Mouse (Mus musculus) myocyte (in vitro differentiated cells): ENCODE data around the gene Cabp7. TPM values are rescaled to one million over a fixed set of nuclear protein-coding genes. Genes with fewer than 3 reads are reported as not detected.

Source experiments
- H3K27me3 ChIP-seq: one replicate; pipeline ENCODE4 v1.6.1; 2011; ENCODE audit not compliant: control insufficient read depth, insufficient read depth, insufficient read length
- H3K36me3 ChIP-seq: one replicate; pipeline ENCODE4 v1.6.1; 2011; ENCODE audit not compliant: control insufficient read depth, insufficient read depth
- H3K4me2 ChIP-seq: one replicate; pipeline ENCODE4 v1.6.1; 2011; ENCODE audit warnings: low read depth, control low read depth
- H3K4me3 ChIP-seq: one replicate; pipeline ENCODE4 v1.5.1; 2011; ENCODE audit warnings: mild to moderate bottlenecking, control low read depth, moderate library complexity
- H3K79me2 ChIP-seq: one replicate; pipeline ENCODE4 v1.6.1; 2011; ENCODE audit not compliant: control insufficient read depth, insufficient read depth
- H3ac ChIP-seq: one replicate; pipeline ENCODE4 v1.6.1; 2011; ENCODE audit not compliant: control insufficient read depth, insufficient read length
- CEBPB ChIP-seq: IDR thresholded peaks from 2 replicates; pipeline ENCODE4 v1.6.1; 2011; ENCODE audit warnings: mild to moderate bottlenecking, moderate library complexity; ENCODE audit not compliant: poor library complexity, insufficient read depth, severe bottlenecking
- E2F4 ChIP-seq: IDR thresholded peaks from one replicate; pipeline ENCODE4 v1.6.1; 2011; ENCODE audit warnings: mild to moderate bottlenecking, control low read depth, moderate library complexity; ENCODE audit not compliant: insufficient read depth
- MAX ChIP-seq: IDR thresholded peaks from one replicate; pipeline ENCODE4 v1.6.1; 2011; ENCODE audit warnings: low read depth, mild to moderate bottlenecking, control low read depth
- MYOD1 ChIP-seq, 3 experiments: IDR thresholded peaks; one replicate each; pipeline ENCODE4 v1.6.1; 2011; ENCODE audit warnings: control low read depth in 2 of 3, low read depth in 2 of 3, mild to moderate bottlenecking in 2 of 3, moderate library complexity in 1 of 3; ENCODE audit not compliant: insufficient read length in 2 of 3, control insufficient read depth in 1 of 3
- MYOG ChIP-seq, 3 experiments: IDR thresholded peaks; one replicate each; pipeline ENCODE4 v1.6.1; 2011; ENCODE audit warnings: control low read depth in 2 of 3, low read depth in 2 of 3, mild to moderate bottlenecking in 2 of 3; ENCODE audit not compliant: insufficient read length in 2 of 3, control insufficient read depth in 1 of 3, insufficient read depth in 1 of 3
- POLR2A ChIP-seq: IDR thresholded peaks from one replicate; pipeline ENCODE4 v1.6.1; 2011; ENCODE audit warnings: low read depth, mild to moderate bottlenecking, control low read depth, moderate library complexity; ENCODE audit not compliant: insufficient read length
- POLR2AphosphoS2 ChIP-seq: IDR thresholded peaks from one replicate; pipeline ENCODE4 v1.6.1; 2011; ENCODE audit warnings: low read depth, control low read depth; ENCODE audit not compliant: insufficient read length
- REST ChIP-seq: IDR thresholded peaks from one replicate; pipeline ENCODE4 v1.6.1; 2011; ENCODE audit warnings: mild to moderate bottlenecking, control low read depth, moderate library complexity; ENCODE audit not compliant: insufficient read depth, insufficient read length
- SRF ChIP-seq: IDR thresholded peaks from one replicate; pipeline ENCODE4 v1.6.1; 2011; ENCODE audit warnings: low read depth; ENCODE audit not compliant: control insufficient read depth, insufficient read length
- TCF12 ChIP-seq: IDR thresholded peaks from one replicate; pipeline ENCODE4 v1.6.1; 2011; ENCODE audit warnings: mild to moderate bottlenecking, control low read depth; ENCODE audit not compliant: poor library complexity, insufficient read depth, severe bottlenecking
- TCF3 ChIP-seq: IDR thresholded peaks from one replicate; pipeline ENCODE4 v1.6.1; 2011; ENCODE audit warnings: low read depth, control low read depth; ENCODE audit not compliant: insufficient read length
- USF1 ChIP-seq: IDR thresholded peaks from one replicate; pipeline ENCODE4 v1.6.1; 2011; ENCODE audit warnings: low read depth, mild to moderate bottlenecking, control low read depth, moderate library complexity
- polyA plus RNA-seq: library from polyadenylated mRNA; unstranded; fragments of >200 nt; fragmentation: generic; extraction: Trizol; gene quantifications from one replicate; pipeline ENCODE4 v1.2.1, GENCODE M21; 2012; ENCODE audit warnings: missing spikeins

Cabp7 gene
- polyA plus RNA-seq, 1 experiment: 0.08 TPM

GRCm38 (mm10) chr11:4720900-4721580 is 25.5 kb downstream of the Cabp7 start:
- no peak overlapping the region for H3K4me3 ChIP-seq
- no peaks in the 10 kb centered on the region for H3K79me2 ChIP-seq
- no peaks in the 10 kb centered on the region for H3K27me3 ChIP-seq
- H3K36me3 ChIP-seq: no peaks in the 10 kb centered on the region
- no peak overlapping the region for H3ac ChIP-seq
- no peak for TF ChIP-seq MYOD1 (IDR thresholded peaks at IDR 0.05; ENCODE audit: control insufficient read depth in 1 of 3, insufficient read length in 2 of 3, low read depth in 2 of 3)
- no peak for TF ChIP-seq TCF3
- no peak overlapping the region for H3K4me2 ChIP-seq

DNA sequence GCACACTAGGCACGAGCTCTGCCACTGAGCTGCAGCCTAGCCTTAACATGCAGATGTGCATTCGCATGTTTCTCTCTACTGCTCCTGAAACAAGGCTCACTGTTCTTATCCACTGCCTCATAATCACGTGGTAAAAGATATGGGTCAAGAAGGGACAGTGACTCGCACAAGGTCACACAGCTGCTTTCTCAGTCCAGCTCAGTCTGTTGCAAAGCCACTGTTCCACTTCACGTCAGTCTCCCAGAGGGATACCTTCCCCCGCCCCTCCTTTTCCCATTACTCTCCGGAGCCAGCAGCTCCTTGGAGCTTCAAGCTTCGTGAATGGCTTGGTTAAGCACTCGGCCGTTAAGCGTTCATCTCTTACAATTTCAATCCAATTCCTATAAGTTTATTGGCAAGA is 26.2 kb downstream of the Cabp7 start:
- no peak overlapping the region for H3K4me2 ChIP-seq
- H3K79me2 ChIP-seq: no peaks in the 10 kb centered on the region
- H3K36me3 ChIP-seq: no peaks in the 10 kb centered on the region
- H3K27me3 ChIP-seq: no peaks in the 10 kb centered on the region
- H3K4me3 ChIP-seq: no peak overlapping the region
- TF ChIP-seq REST (no peak), MYOD1 (IDR thresholded peaks at IDR 0.05; ENCODE audit: control insufficient read depth in 1 of 3, insufficient read length in 2 of 3, low read depth in 2 of 3) (peak in 1 of 3 experiments; percentile 20)
- H3ac ChIP-seq: no peak overlapping the region

- Histone ChIP-seq H3K79me2 (no peaks in the 10 kb centered on the region), H3K27me3 (no peaks in the 10 kb centered on the region), H3K4me2 (no peak overlapping the region), H3K4me3 (no peak overlapping the region), H3K36me3 (no peaks in the 10 kb centered on the region), H3ac (no peak overlapping the region)
- TF ChIP-seq SRF (no peak), MYOD1 (IDR thresholded peaks at IDR 0.05; ENCODE audit: control insufficient read depth in 1 of 3, insufficient read length in 2 of 3, low read depth in 2 of 3) (peak in 1 of 3 experiments; percentile 17), CEBPB (no peak), E2F4 (no peak), POLR2A (no peak)
These were observed 26.6 kb downstream of the Cabp7 start for GRCm38 (mm10) chr11:4719961-4720360.

- Histone ChIP-seq H3K4me2 (no peak overlapping the region), H3K27me3 (no peaks in the 10 kb centered on the region), H3K4me3 (no peak overlapping the region), H3K79me2 (no peaks in the 10 kb centered on the region), H3ac (no peak overlapping the region), H3K36me3 (no peaks in the 10 kb centered on the region)
- TF ChIP-seq USF1: no peak
- peak; percentile 38 to 78 (median 77) for TF ChIP-seq MYOG (IDR thresholded peaks at IDR 0.05; ENCODE audit: control insufficient read depth in 1 of 3, insufficient read depth in 1 of 3, insufficient read length in 2 of 3, low read depth in 2 of 3)
- no peak for TF ChIP-seq CEBPB
- peak; percentile 42 to 84 (median 74) for TF ChIP-seq MYOD1 (IDR thresholded peaks at IDR 0.05; ENCODE audit: control insufficient read depth in 1 of 3, insufficient read length in 2 of 3, low read depth in 2 of 3)
These were observed 28.0 kb downstream of the Cabp7 start for GRCm38 (mm10) chr11:4718548-4718947.

GRCm38 (mm10) chr11:4716530-4717236 is 29.9 kb downstream of the Cabp7 start:
- no peaks in the 10 kb centered on the region for H3K27me3 ChIP-seq
- H3ac ChIP-seq: no peak overlapping the region
- TF ChIP-seq CEBPB (no peak), TCF3 (no peak), MYOG (IDR thresholded peaks at IDR 0.05; ENCODE audit: control insufficient read depth in 1 of 3, insufficient read depth in 1 of 3, insufficient read length in 2 of 3, low read depth in 2 of 3) (no peak), E2F4 (no peak), POLR2AphosphoS2 (no peak), POLR2A (no peak), USF1 (no peak), SRF (no peak), TCF12 (no peak), REST (no peak), MAX (no peak), MYOD1 (IDR thresholded peaks at IDR 0.05; ENCODE audit: control insufficient read depth in 1 of 3, insufficient read length in 2 of 3, low read depth in 2 of 3) (no peak)
- no peak overlapping the region for H3K4me3 ChIP-seq
- H3K36me3 ChIP-seq: no peaks in the 10 kb centered on the region
- no peaks in the 10 kb centered on the region for H3K79me2 ChIP-seq
- no peak overlapping the region for H3K4me2 ChIP-seq
